Mouse (Mus musculus): ENCODE results near the gene Pla2g4b.
A peak's percentile ranks its signal among the peaks of the same experiment; 100 is the strongest.

Gene Pla2g4b

DNA sequence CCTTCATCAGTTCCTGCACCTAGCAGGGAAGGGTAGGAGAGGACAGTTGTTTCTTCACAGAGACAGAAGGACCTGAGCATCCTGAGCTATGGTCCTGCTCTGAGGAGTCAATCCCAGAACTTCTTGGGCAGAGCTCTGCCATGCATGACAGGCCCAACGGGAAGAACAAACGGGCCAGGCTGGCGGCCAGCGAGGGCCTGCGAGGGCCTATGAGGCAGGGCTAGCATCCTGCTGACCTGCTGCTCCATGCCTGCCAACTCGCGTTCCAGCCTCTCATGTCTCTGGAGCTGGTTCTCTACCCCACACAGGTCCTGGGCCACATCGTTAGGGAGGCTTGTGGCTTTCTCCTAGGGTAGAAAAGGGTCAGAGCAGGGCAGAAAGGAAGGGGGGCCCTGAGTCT, 29.0 kb downstream of the Pla2g4b start:
- DNase-seq (ENCODE audit: low spot score) = no peak

DNA sequence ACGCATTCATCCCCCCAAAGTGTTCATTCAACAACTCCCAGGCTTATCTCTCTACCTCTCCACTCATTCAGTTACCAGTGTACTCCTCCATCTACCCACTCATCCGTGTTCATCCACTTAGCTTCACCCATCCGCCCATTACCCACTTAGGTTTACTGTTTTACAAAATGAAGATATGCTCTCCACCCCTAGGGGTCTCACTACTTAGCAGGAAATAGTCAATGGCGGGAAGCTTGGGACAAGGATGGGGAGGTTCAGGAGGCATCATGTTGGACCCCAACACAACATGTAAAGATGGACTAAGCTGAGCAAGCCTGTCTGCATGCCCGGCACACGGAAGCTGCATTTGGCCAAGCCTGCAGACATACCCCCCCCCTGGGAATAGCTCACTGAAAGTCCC, 31.4 kb downstream of the Pla2g4b start:
- DNase-seq (ENCODE audit: low spot score) = no peak

- DNase-seq (ENCODE audit: low spot score) = no peak
Observed at GRCm38 (mm10) chr2:120065243-120065642, 32.0 kb downstream of the Pla2g4b start.

- no peak for DNase-seq (ENCODE audit: low spot score)
Observed at GRCm38 (mm10) chr2:120066224-120066623, 33.0 kb downstream of the Pla2g4b start.

DNA sequence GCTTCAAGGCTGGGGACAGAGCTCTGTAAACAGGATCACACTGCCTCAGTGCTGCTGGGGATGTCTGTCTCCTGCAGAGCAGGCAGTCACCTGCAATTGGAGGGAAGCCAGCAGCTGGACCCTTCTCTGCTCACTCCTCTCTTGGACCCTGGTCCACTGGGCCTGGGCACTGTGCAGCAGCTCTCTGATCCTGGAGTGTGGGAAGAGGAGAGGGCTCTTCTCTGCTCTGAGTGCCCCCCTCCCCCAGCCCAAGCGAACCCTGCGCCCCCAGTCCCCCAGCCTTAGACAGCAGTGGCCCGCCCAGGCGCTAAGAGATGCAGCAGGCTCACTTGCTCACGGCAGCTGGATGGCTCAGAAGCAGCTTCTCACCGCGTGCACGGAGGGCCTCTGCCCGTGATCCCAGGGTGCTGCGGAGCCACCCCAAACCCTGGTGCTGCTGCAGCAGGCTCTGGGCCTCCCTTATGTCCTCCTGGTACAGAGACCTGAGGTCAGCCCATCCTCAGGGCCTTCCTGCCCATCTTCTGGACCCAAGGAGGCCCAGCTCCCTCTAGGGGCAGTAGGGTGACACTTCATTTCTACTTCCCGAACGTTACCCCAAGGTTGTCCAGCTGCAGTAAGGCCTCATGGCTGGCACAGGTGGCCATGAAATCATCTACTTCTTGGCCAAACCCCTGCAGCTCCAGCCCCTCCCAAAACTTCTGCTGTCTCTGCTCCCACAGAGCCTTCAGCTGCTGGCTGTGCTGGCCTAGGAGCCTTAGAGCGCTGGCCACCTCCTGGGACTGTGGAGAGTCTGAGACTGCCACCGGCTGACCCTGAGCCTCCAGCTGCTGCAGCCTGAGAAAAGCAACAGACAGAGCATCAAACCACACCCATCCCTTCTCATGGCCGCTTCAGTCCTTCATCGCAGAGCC, 35.6 kb downstream of the Pla2g4b start:
- no peak for DNase-seq (ENCODE audit: low spot score)

- no peak for DNase-seq (ENCODE audit: low spot score)
Observed at GRCm38 (mm10) chr2:120069466-120069990, 36.3 kb downstream of the Pla2g4b start.

GRCm38 (mm10) chr2:120074096-120074495, 40.9 kb downstream of the Pla2g4b start:
- no peak for DNase-seq (ENCODE audit: low spot score)

DNA sequence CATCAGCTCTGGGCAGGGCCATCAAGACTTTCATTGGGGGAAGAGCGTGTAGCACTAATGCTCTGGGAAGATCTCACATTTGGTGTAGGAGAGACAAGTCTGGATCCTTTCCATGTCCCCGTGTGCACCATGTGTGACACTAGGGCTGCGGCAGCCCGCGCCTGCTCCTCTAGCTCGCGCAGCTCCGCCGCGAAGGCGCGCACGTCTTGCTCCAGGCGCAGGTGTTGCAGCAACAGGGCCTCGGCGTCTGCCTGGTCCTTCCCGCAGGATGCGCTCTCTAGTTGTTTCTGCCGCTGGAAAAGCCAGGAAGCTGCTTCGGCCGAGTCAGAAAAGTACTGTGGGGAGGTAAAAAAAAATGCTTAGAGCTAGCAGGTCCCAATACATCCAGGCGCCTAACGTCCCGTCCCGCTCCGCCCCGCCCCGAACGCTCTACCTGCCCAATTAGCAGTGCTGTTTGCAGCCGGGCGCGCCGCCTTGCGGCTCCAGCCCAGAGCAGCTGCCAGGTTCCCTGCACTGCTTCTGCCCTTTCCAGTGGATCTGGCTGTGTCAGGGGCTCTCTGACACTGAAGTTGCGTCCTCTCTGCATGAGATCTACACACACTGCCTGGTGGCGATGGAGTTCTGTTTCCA, 43.0 kb downstream of the Pla2g4b start:
- DNase-seq (ENCODE audit: low spot score) = no peak

DNA sequence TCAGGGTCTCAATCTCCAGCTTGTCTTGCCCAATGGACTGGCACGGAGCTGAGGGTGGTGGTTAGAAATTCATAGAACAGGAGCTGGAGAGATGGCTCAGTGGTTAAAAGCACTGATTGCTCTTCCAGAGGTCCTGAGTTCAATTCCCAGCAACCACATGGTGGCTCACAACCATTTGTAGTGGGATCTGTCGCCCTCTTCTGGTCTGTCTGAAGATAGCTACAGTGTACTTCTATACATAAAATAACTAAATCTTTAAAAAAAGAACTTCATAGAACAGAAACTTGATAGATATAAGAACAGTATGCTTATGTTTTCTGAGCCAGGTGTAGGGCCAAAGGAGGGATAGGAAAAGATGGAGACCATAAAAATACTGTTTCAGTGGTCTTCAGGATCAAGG, 49.2 kb downstream of the Pla2g4b start:
- DNase-seq (ENCODE audit: low spot score) = no peak

DNA sequence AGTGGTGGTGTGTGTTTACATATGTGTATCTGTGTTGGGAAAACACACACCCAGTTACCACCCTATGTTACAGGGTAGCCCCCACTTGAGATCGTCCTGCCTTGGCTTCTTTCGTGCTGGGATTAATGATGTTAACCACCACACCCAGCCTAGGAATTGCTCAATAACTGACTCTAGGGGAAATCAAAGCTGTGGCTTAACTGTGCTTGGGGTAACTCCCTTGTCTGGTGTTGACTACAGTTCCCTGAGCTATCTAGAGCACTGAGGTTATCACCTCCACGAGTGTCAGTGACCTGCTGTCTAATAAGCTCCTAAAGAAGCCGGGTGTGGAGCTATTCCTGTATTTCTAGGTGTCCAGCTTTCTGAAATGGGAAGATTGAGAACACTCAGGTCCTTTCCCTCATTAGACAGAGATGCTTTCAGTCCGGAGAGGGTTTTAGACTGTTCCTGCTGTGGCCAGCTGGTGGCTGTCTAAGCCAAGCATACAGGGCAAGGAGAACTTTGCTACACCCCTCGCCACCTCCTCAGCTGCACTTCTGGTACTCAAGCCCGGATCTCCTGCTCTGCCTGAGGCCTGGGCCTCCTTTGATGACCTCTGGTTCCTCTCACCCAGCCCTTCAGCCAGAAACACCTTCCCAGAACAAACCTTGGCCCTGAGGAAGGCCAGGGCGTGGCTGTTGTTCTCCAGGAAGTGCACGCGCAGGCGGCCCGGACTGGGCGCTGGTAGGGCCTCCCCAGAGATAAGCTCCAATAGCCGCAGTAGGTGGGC, 51.6 kb downstream of the Pla2g4b start:
- DNase-seq (ENCODE audit: low spot score) = peak; percentile 34

- no peak for DNase-seq (ENCODE audit: low spot score)
Observed at GRCm38 (mm10) chr2:120086038-120086437, 52.8 kb downstream of the Pla2g4b start.

DNA sequence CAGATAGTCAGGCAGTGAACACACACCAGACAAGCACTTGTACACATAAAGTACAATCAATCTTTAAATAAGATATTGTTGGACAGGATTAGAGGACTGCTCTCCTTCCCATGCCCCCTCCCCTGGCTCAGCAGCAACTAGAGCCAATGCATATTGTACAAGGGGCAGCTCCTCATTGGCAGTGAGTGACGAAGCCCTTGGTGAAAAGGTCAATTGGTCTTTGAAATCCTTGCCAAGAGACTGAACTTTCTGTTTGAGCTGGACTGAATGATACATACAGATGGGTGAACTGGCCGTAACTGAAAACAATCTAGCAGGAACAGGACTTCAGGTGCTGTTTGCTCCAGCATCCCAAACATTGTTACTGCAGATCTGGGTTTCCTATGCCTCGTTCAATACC, 54.2 kb downstream of the Pla2g4b start:
- no peak for DNase-seq (ENCODE audit: low spot score)

- no peak for DNase-seq (ENCODE audit: low spot score)
Observed at GRCm38 (mm10) chr2:120087897-120088296, 54.7 kb downstream of the Pla2g4b start.

DNA sequence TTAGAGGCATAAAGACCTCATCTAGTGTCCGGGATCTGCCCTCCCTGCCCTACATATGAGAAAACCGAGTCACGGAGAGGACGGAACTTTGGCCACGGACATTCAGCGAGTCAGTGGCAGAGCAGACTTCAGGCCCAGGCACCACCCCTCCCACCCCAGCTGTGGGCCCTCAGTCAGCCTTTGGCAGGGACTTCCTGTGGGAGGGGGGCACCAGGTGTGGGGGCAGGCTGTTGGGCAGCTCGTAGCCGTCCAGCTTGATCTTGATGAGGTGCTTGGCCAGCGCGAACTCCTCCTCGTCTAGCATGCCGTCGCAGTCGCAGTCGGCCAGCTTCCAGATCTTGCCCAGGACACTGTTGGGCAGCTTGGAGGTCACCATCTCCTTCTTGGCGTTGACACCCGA, 57.8 kb downstream of the Pla2g4b start:
- no peak for DNase-seq (ENCODE audit: low spot score)
